Mouse (Mus musculus) cerebellum, adult (tissue): Measurements from ENCODE around the gene Tram2.

ENCODE experiments used
- ATAC-seq: cut with Nextera tagmentation; 2 replicates; pipeline ENCODE4 v1.9.2; 2017; ENCODE audit warnings: mild to moderate bottlenecking, moderate library complexity, mixed read lengths; ENCODE audit not compliant: insufficient number of reproducible peaks, low FRiP score, low TSS enrichment

Gene Tram2

DNA sequence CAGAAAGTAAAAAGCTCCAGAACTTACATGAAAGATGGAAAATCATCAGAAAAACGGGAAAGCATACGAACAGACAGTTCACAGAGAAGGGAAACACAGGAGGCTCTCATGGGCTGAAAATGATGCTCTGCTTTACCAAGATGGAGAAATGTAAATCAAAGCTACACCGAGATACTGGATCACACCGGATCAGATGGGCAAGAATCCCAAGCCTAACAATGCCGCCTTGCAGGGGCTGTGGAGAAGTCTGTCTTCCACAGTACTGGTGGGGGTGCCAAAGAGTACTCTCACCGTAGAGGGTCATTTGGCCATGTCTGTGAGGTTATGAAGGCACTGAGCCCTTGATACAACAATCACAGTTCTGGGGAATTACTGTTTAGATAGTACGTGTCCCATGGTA is 52.5 kb downstream of the Tram2 start:
- no peak for ATAC-seq

GRCm38 (mm10) chr1:21025203-21025602 is 53.8 kb downstream of the Tram2 start:
- ATAC-seq: no peak

DNA sequence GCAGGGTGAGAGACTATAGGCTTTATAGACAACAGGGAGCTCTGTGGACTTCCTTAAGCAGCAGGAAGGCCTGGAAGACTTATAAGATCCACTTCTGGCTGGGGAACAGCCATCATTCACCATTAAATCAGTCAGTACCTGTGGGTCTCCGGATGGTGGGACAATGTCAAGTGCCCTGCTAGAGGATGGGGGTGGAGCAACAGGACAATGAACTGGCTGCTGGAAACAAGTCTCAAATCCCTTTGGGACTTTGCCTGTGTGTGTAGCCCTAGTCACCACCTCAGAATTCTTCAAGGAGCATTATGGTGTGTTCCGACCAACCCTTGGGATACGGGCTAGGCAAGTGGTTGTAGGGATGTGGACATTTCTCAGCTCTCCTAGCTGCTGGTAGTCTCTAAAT is 55.9 kb downstream of the Tram2 start:
- ATAC-seq: no peak

- no peak for ATAC-seq
Observed at GRCm38 (mm10) chr1:21014463-21014862, 64.6 kb downstream of the Tram2 start.

GRCm38 (mm10) chr1:21010282-21010800 is 68.7 kb downstream of the Tram2 start:
- no peak for ATAC-seq

DNA sequence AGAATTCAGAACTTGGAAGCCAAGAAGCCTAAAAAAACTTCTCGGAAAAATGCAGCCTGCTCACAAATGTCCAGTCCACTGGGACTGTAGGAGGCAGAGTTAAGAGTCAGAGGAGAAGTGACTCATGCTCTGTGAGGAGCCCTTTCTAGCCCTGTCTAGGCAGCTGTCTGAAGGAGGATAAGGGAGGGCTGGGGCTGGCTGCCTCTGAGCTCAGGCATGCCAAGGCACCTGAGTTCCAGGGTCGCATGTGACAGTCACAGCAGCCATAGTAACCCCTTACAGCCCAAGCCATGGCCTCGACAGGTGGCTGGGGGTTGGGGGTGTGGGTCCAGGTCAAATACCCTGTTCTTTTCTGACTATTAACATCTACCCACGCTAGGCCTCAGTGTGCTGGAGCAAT is 70.1 kb downstream of the Tram2 start:
- no peak for ATAC-seq

DNA sequence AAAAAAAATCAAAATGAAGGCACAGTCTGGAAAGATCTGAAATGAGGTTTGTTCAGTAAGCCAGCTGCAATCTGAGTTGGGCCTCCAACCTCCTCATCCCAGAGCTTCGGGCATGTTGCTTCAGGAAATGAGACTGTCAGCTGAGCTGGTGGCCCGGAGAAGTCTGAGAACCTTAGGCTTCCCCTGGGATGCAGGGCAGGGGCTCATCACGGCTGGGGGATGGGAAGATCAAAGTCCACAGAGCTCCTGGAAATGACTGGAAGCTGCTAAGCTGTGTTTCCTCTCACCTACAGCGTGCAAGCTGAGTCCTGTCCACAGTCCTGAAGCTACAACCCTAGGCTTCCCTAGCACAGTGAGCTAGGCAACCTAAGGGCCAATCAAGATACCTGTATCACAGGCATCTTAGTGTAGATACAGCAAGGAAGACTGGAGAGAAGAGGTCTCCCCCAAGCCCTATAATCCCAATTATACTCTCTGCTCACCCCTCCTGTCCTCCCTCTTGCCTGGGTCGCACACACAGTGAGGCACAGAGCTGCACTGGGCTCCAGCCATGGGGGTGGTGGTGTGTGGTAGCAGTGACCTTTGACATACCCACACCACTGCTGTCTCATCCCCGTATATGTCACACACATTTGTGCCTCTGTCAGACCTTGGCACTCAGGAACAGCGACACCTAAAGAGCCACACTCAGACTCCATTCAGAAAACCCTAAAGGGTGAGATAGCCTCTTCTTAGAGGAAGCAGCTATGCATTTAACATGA is 70.9 kb downstream of the Tram2 start:
- ATAC-seq: no peak

DNA sequence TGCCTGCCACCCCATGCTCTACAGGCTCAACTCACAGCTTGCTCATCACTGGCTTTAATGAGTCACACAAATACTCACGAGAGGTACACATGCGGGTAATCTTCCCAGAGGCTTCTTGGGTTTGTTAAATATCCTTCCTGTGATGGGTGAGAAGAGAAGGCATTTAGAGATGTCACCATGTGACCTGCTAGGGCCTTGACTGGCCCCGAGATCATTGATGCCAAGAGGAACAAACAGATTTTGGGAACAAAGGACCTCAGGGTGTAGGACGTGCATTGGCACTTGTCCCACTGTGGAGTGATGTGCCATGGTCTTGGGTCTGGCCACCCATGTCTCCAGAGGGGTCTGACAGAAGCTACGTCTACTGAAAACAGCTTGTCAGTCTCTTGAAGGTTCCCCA is 72.3 kb downstream of the Tram2 start:
- ATAC-seq: no peak

DNA sequence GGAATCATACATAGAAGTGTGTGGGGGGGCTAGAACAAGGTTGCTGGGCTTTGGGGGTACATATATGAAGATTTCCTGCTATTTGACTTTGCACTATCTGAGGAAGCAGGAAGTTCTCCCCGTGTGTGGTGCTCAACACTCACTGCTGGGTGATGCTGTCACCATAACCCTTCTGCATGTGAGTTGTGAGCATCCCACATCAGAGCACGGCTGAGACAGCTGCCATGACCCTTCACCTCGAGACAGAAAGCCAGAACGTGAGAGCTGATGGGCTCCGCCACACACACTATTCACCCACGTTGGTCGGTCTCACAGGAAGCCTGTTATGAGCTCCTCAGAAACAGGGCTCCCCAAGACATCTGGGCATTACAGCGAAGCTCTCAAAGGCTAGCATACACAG is 74.4 kb downstream of the Tram2 start:
- ATAC-seq: no peak

GRCm38 (mm10) chr1:21002246-21003142 is 76.5 kb downstream of the Tram2 start:
- peak; percentile 57 for ATAC-seq

- no peak for ATAC-seq
Observed at GRCm38 (mm10) chr1:20997881-20998389, 81.1 kb downstream of the Tram2 start.

DNA sequence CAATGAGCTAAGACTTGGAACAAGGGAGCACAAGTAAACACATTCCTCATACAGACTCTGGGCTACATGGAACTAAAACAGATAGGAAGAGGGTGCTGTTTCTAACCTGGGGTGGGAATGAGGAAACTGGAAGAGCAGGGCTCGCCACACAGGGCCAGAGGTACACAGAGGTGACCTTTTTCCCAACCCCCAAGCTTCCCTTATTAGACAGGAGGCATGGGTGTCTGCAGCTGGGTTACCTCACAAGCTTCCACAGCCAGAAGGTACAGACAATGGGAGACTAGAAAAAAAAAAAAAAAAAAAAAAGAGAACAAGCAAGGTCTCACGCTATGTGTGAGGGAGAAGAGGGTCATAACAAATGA is 81.7 kb downstream of the Tram2 start:
- ATAC-seq: no peak

DNA sequence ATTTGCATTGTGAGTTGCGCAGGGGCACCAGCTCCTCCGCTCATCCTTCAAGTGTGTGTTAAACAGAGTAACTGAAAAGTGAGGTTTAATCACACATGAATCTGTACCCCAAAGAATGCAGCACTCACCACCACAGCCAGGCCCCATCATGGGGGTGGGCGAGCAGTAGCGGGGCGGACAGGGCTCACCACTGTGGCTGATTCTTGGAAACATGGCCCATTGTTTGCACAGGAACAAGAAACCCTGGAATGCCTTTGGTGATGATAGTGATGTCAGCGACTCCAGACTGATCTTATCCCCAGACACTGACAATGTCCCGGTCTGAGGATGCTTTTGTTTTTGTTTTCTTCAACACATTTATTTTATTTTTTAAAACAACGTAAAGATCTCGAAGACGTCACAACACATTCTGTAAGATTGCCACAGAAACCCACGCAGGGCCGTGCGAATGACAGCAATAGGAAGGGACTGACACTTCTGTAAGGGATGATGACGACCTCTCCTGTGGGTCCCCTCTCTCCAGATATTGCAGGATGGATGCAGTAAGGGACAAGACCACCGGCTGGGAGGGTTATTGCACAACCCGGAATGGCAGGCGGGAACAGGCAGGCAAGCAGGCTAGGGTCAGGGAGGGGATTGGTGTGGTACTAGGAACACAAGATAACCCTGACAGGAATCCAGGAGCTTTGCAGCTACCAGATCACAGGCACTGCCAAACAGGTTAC is 82.3 kb downstream of the Tram2 start:
- no peak for ATAC-seq

DNA sequence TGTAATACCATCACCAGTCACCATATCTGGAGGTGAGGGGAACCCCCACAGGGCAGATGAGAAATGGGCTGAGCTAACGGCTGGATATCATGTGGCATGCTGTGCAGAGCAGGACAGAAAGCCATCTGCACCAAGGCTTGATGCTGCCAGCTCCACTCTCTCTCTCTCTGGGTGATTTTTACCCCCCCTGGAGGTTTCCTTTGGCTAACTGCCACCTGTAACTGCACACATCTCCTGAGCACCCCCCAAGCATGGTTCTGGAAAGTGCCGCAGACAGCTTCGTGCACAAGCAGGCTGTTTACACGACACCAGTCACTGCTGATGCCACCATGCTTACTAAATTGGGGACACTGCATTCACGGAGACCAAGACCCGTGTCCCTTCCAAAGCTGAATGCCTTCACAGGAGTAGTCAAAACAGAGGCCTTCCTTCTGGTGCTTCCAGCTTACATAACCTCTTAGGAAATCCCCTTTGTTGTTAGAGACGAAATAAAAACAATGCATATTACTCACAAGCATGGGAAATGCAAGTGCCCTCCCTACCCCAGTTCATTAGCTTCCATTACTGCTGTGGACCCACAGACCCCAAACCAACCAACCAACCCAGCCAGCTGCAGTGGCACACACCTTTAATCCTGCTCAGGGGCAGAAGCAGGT is 83.6 kb downstream of the Tram2 start:
- peak; percentile 62 for ATAC-seq

- no peak for ATAC-seq
Observed at GRCm38 (mm10) chr1:20994338-20994737, 84.7 kb downstream of the Tram2 start.

- ATAC-seq: no peak
Observed at GRCm38 (mm10) chr1:20993690-20994089, 85.3 kb downstream of the Tram2 start.

DNA sequence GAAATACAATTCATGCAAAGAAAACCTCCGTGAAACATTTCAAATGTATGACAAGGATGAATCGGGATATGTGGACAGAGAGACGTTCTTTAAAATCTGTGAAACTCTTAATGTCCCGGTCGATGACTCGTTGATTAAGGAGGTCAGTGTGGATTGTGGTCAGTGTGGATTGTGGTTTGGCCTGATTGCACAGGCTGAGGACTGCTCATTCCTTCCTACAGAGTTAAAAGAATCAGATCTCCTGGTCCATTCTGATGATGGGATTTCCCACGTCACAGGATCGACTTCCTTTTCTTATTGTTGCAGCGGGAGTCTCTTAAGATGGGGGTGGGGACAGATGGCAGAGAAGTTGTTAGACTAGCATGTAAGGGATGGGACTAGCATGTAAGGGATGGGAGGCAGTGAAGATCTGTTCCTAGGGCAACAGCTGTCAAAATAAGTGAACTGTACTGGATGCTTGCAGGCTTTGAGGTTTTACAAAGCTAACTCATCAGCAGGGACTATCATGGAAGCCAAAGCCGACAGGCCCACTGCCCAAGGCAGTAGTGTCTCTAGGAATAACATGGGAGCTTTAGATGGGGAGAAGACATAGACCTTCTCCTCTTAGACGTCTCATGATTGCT is 89.5 kb downstream of the Tram2 start:
- no peak for ATAC-seq

GRCm38 (mm10) chr1:20986378-20987056 is 92.5 kb downstream of the Tram2 start:
- no peak for ATAC-seq

- ATAC-seq: no peak
Observed at GRCm38 (mm10) chr1:20984582-20984981, 94.4 kb downstream of the Tram2 start.
